Mouse (Mus musculus): ENCODE measurements at regions not wholly inside any gene's neighbourhood (a gene's known extent, or its start where the extent isn't known, plus 50 kb on each side); places are given as distances from the start of the nearest gene placed in this dataset.

DNA sequence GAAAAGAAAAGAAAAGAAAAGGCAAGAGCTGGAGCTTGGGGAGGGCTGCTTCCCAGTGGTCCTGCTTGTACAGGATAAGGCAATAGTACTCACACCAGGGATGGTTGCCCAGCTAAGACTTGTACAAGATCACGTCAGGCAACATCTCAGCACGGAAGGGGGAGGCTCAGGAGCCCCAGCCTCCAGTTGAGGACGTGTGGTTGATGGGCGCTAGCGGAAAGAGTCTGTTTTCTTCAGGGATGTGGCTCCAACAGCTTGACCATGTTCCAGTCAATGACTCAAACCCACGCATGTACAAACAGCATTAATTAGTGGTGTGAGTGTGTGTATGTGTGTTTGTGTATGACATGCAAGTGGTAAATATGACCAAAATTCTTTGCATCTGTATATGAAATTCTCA, 153.1 kb upstream of the Rpl34 start:
- no peak for DNase-seq

DNA sequence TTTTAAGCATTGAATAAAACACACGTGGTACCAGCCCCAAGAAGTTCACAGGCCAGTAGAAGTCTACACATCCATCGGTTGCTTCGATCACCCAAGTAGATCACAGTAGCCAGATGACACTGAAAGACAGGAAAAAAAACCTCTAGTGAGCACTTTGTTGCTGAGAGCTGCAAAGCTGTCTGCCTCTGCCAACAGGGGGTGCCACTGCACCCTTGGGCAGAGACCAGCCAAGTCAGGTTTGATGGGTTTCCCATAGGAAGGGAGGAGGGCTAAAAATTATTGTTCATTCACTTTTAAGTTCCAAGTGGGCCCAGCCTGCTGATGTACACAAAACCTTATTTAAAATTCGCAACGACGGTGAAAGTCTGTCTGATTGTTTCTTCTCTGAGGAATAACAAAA, 150.3 kb upstream of the Rpl34 start:
- no peak for DNase-seq

DNA sequence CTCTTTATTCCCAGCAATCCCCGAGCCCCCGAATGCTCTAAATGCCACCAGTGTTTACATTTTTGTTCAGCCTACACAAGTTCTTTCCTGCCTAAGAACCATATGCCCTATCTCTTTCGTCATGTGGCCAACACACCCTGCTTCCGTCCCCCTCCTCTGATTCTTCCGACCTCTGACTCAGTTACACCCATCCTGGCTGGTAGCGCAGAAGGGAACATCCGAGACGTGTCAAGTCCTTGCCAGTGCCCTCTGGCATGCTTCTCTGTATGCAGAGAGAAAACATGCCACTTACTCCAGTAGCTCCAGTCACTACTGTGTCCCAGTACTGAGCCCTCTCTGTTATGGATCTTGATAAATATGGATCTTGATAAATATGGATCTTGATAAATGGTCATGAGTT, 149.3 kb upstream of the Rpl34 start:
- DNase-seq, result no peak

DNA sequence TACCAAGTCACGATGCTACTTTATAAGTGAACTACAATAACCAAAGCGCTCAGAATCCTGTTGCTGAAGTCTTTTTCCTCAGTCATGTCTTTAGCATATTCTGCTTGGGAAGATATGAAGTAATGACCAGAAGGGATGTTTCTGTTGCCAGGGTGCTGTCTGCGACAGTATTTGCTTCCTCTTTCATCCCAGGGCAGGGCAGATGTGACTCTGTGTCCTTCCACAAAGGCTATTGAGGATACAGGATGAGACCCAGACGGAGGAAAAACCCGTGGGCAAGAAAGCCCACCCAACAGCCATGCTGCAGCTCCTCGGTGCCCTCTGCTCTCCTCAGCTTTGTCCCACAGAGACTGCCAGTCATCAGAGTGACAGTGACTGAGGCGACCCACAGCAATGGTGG, 148.6 kb upstream of the Rpl34 start:
- no peak for DNase-seq

DNA sequence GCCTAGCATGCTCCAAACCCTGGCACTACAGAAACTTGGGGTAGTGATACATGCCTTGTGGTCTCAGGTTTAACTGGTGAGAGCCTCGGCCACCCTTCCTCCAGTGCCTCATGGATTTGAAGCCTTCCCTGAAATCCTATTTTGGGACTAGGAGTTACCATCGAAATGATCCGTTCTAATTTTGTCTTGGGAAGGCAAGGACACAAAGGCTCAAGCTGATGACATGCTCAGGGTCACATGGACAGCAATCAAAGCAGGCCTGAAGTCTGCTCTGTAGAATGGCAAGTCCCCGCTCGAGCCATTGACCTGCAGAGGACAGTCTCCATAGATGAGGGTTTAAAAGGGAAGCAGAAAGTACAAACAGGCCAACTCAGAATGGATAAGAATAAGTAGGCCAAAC, 147.8 kb upstream of the Rpl34 start:
- DNase-seq, result no peak

DNA sequence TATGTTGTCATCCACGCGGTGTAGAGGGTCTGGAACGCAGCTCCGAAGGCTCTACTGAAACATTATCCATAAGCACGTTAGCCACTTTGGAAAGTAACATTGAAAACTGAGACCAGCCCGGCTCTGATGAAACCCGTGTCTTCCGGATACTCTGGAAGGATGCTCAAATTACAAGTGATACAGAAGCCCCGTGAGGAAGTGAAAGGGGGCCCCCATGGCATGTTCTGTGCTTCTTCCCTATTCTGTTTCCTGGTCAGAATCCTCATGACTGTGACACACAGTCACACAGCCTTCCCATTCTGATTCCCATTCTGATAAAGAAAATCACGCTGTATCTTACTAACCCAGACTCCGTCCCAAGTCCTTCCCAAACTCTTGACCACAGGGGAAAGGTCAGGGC, 143.5 kb upstream of the Rpl34 start:
- DNase-seq, result no peak

DNA sequence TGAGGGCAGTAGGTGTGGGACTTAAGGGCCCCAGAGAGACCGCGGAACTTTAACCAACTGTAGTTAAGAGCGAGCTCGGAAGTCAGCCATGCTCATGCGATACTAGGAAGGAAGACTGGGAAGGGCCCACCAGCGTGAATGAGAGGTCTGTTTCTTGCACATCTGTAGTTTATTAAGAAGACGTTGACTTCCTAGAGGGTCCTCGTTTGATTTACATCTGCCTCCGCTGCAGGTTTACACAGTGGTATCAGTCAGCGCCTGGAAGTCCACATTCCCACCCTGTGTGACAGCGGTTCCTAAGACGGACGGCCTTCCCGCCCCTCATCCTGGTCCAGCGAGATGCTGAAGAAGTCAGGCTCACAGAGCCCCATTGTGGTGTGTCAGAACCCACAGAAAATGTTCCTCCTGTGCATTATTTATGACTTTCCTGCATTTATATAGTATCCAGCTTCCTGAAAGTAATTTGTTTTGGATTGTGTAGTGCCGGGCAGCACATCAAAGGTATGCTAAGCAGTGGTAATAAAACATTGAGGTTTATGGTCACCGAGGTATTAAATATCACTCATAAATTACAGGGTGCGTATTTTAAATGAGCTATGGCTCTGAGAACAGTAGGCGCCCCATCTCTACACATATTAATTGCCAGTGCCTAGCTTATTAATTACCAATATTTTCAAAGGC, 136.9 kb upstream of the Rpl34 start:
- no peak for DNase-seq

DNA sequence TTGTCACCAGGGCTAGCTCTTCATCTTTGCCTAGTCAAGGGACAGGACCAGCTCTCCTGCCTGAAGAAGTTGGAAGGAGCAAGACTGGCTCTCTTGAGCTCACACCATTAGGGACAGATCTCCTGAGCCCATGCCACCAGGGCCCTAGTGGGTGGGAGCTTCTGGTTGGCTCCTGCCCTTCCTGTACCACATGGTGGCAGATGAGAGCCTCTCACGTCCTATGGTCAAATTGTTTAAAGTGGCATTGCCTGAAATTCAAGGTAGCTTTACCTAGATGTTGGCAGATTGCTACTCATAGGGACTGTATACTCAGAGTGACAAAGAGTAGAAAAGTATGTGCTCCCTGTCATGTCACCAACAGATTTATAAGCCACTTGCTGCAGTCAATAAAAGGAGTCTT, 134.6 kb upstream of the Rpl34 start:
- DNase-seq, result no peak

DNA sequence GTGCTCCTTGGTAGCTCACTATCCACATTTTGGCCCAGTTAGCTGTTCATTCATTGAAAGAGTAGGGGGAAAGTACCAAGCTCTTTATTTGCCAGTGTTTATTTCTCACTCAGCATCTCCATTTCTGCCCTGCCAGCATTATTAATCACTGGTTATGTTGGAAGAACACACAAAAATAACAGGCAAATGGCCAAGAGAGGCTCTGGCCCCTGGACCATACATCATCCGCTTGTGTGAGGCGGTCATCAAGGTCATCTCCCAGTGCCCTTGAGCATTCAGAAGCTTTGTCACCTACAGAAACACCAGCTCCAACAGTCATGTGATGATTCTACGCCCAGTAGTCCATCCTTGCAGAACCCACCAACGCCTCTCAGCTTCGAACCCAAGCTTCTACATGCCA, 133.2 kb upstream of the Rpl34 start:
- no peak for DNase-seq

DNA sequence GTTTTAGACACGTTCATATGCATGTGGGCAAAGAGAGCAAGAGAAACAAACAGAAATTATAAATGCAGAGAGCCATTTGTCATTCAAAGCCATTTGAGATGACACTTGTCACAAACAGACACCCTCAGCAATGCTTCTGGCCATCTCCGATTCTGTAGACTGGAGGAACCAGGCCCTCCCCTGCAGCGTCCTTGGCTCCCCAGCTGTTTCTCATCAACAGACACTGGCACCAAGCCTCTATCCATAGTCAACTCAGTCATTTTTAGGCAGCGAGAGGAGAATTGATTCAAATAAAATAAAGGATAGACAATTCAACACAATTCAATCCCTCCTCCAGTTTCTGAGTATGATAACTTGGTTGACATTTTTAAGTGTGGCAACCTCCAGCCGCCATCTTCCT, 130.1 kb upstream of the Rpl34 start:
- no peak for DNase-seq

DNA sequence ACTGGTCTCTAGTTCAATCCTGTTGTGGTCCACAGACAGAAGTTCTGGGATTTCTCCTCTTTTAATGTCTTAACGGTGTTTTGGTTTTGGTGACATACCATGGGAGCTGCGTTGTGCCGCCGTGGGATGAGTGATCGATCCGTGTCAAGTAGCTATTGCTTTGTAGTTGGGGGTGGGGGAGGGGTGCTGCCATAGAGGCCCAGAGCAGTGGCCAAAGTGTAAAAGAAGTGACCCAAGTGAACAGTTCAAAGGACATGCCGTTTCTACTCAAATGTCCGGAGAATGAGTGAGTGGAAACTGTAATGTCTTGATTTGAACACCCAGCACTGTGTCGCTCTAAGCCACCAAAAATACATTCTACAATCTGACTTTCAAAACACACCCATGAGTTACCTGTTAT, 123.7 kb upstream of the Rpl34 start:
- DNase-seq, result no peak

DNA sequence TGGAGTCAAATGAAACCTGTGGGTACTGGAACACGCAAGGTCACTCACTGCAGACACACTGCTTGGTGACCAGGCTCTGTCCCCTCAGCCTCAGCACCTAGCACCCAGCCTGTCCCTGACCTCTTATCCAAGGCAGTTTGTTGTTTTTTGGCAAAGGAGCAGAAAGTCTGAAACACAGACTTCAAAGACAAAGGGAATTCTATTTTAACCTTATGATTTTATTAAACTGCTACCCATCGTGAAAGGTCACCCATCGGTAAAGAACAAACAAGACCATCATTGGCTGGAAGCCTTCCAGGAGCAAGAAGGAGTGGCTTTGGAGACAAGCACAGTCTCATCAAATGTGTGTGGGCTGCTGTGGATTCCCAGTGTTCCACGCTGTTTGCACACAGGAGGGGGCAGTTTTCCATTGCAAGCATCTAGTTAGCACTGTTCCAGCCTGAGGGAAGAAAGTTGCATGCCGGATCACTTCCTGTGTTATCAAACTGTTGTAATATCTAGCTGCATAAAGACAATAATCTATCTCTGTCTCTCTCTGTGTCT, 120.6 kb upstream of the Rpl34 start:
- DNase-seq, result no peak

DNA sequence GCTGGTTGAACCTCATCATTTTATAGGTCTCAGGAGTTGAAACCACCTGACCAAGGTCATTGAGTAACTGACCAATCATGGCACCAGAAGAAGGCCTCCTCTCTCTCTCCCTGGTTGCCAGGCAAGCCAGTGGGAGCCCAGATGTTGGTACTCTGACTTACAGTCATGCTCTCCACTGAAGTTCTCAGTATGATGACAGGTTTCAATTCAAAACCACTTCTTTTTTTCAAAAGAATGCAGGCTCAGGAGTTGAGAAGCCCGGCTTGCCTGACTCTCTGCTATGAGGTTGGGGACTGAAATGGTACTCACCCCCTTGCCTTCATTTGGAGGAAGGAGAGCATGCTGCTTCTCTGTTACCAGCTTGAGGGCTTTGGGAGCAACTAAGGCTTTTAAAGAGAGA, 111.6 kb upstream of the Rpl34 start:
- DNase-seq, result no peak

DNA sequence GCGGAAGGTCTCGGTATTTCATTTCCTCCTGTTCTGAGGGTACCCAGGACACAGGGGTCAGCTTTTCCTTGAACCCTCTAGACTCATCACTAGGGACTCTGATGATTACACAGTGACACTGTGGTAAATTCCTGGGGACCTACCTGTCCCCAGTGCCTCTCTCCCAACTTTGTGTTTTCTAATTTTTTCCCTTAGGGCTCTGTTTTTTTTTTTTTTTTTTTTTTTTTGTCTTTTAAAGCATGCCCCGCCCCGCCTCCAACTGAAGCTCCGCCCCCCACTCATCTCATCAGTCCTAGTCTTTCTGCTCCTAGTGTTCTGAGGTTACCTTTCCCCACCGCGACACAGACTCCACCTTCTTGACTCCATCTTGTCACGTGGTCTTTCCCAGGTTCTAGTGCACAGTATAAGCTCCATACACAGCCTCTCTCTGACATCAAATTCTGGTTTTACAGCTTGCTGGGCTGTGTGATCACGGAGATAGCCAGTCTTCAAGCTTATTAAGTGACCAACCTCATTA, 109.8 kb upstream of the Rpl34 start:
- DNase-seq, result no peak

DNA sequence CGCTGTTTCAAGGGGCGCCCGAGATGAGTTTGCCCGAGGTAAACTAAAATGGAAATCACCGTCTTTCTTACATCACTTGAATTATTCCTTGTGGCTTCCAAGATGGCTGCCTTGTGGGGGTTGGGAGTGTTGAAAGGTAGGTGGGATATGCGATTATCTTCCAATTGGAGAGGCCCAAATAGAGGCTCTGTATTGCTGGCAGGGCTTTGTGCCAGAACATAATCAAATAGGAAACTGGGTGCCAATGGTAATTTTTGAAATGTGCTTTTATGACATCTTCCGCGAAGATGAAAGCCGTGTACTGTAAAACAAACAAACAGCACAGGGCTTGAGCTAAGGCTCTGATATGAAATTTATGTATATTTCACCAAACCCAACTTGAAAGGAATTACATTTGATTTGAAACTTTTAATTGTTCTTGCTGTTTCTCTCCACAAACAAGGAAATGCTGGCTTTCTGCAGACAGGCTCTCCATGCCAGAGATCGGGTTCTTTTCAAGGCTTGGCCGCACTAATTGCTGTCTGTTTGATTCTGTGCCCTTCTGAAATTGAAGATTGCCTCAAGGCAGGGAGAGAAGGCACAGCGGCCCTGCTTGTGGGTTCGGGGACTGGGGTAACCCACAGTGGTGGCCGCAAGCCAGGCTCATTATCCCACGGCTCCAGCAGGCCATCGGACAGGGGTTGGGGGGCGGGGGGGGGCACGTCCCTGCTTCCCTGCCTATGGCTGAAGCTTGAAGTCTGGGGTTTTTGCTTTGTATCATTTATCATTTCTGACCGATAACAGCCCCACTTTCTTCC, 108.6 kb upstream of the Rpl34 start:
- DNase-seq, result no peak

DNA sequence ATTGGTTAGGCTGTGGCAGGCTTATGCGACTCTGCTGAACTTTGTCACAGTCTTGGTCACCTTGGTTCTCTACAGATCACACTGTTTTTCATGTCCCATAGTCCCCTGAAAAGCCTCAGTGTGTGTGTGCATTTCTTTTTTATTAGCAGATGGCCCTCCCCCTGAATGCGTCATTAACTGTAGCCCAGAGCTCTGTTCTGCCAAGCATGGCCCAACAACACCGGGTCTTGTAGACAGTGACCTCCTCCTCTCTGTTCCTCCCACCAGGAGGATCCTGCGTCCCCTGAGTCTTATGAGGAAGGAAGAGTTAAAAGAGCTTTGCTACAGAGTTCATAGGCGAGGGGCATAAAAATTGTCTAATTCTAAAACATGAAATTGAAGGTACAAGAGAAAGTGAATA, 103.5 kb upstream of the Rpl34 start:
- DNase-seq, result no peak

DNA sequence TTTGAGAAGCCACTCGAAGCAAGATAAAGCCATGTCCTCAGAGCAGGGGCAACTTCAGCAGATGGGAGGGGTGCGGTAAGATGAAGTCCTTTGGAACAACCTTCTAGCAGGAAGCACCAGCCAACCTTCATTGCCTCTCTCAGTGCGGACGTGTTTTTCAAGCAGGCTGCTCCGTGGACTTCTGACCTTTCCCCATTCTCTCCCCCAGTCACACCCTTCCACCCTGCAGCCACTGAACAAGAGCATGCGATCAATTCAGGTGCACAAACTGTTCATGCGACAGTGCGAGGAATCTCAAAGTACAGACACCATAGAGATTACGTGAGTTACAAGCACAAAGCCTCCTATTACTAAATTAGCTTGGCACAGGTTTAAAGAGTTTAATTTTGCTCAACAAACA, 102.9 kb upstream of the Rpl34 start:
- DNase-seq, result no peak

DNA sequence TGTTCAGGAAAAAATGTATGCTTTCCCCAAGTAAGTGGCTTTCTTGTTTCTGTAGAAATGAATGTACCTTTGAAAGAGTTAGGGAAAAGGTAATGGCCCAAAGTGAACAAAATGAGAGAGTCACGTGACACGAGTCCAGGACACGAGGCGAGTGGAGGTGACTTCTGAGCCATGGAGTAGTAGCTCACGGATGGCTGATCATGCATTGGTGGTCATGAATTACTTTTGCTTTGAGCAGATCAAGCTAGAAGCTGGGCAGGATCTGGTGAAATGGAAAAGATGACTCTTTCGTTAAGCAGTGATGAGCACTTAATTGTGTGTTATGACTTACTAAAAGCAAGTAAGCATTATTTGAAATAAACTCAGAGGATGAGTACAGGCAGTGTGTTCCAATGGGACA, 101.6 kb upstream of the Rpl34 start:
- peak; percentile 20 for DNase-seq

DNA sequence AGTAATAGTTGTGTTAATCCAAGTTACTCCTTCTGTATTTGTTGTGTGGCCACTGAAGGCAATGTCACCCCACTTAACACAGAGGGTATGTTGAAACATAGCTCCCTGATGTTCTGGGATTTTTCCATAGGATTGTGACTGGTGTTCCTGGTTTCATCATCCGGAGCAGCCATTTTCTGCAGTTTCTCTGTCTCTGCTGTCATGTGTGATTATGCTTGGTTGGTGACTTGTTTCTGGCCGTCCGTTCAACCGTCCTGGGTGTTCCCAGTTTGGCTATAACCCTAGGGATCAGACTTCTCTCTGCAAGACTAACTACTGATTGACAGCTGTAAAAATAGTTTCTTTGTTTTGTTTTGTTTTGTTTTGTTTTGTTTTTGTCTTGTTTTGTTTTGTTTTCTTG, 98.1 kb upstream of the Rpl34 start:
- DNase-seq, result no peak

DNA sequence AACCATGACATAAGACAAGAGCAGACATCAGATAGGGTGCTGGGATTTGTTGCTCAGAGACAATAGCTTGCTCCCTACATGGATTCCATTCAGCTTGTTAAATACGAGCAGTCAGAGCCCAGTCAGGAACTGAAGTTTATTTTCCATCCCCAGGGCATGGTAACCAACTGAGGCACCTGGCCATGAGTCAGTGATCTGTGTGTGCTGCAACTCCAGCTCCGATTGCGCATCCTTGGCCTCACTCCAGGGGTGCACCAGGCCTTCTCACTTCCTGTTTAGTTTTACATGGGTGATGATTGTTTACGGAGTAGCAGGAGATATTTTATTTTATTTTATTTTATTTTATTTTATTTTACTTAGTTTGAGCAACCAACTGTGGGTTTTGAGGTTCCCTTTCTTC, 97.7 kb upstream of the Rpl34 start:
- no peak for DNase-seq

DNA sequence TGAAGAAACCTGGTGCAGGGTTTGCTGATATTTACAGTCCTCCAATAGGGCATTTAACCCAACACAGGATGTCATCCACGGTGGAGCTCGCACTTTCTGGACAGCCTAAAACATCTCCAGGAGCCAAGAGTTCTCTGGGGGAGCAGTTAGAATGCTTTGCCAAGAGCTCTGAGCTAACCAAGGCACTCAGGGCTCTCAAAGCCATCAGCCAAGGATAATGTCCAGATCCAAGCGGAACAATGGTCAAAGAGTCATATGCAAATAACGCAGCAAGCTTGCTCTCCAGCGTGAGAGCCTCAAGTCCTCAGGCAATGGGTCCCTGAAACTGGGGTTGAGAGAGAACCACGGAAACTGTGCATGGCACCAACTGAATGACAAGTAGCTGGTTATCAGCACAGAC, 96.8 kb upstream of the Rpl34 start:
- no peak for DNase-seq

DNA sequence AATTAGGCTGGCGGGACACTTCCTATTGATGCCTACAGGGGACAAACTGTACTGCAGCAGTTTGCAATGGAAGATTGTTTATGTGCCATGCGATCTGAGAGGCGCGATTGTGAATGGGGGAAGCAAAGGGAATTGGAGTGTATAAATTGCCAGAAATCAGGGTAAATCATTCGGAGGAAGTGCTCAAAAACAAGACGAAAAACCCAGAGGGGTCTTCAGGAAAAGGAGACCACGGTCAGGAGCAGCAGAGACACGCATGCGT, 89.6 kb upstream of the Rpl34 start:
- no peak for DNase-seq

DNA sequence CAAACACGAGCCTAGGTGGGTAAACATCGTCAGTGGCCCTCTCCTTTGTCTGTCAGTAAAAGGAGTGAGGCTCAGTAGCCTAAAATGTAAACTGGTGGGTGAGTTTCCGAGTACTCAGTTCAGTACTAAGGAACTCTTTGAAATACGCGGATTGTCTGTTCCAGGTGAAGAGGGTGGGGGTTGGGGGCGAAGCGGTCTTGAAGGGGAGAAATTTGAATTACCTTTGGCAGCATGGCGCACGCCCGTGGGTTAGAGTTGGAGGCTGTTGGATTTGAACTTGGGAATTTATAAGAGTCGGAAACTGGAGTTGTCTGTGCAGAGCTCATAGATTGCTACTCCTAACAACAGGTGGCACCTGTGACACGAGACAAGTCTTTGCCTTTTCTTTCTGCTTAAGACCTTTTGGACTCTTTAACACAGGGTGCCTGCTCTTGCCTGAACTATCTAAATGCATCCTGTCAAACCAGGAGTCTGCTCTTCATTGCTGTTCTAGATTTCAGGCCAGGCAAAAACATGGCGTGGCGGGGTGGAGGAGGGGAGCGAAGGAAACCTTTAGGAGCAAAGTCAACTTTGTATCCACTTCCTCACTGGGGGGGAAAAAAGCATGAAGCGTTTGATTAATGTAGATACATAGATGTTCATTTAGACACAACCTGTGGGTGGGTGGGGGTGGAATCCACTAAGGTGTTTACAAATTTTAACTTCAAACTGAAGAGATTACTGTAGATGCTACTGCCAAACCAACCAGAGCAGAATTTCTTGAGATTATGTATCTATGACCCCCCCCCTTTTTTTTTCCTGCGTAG, 89.0 kb upstream of the Rpl34 start:
- no peak for DNase-seq
